Mouse (Mus musculus): ENCODE data around the gene Ccl6. TPM values are rescaled to one million over a fixed set of nuclear protein-coding genes. Genes with fewer than 3 reads are reported as not detected.
"Not testable (repeated sequence)": the region's sequence is repeated elsewhere in the genome, so short reads cannot be mapped to it uniquely, and the experiment has no call there.

Gene Ccl6
- polyA plus RNA-seq, 1 experiment, result 0.14 TPM

GRCm38 (mm10) chr11:83562311-83562887, 30.5 kb downstream of the Ccl6 start:
- Histone ChIP-seq H3K4me3 (ENCODE audit: control insufficient read depth, low read depth, low read length) (no peak overlapping the region), H3K36me3 (ENCODE audit: control insufficient read depth, insufficient read depth, low read length) (no peaks in the 10 kb centered on the region), H3K27me3 (ENCODE audit: control insufficient read depth, insufficient read depth, low read length) (no peaks in the 10 kb centered on the region), H3K4me1 (ENCODE audit: control insufficient read depth, insufficient read depth, low read length) (peaks cover 2% of the 10 kb centered on the region; the same call in 1 of the 2 replicates), H3K27ac (ENCODE audit: control insufficient read depth, insufficient read depth, low read depth, low read length) (no peak overlapping the region)
- TF ChIP-seq CTCF (IDR thresholded peaks at IDR 0.05; ENCODE audit: control insufficient read depth, insufficient read depth, insufficient replicate concordance, low read depth, low read length), result no peak
- TF ChIP-seq POLR2A (IDR thresholded peaks at IDR 0.05; ENCODE audit: control insufficient read depth, low read depth, low read length), result no peak

- no peak overlapping the region for H3K4me3 ChIP-seq (ENCODE audit: control insufficient read depth, low read depth, low read length)
- no peaks in the 10 kb centered on the region; the same call in 1 of the 2 replicates for H3K4me1 ChIP-seq (ENCODE audit: control insufficient read depth, insufficient read depth, low read length)
- no peaks in the 10 kb centered on the region for H3K36me3 ChIP-seq (ENCODE audit: control insufficient read depth, insufficient read depth, low read length)
- H3K27ac ChIP-seq (ENCODE audit: control insufficient read depth, insufficient read depth, low read depth, low read length), result no peak overlapping the region
- TF ChIP-seq CTCF (IDR thresholded peaks at IDR 0.05; ENCODE audit: control insufficient read depth, insufficient read depth, insufficient replicate concordance, low read depth, low read length) (no peak), POLR2A (IDR thresholded peaks at IDR 0.05; ENCODE audit: control insufficient read depth, low read depth, low read length) (no peak)
- no peaks in the 10 kb centered on the region for H3K27me3 ChIP-seq (ENCODE audit: control insufficient read depth, insufficient read depth, low read length)
Measured at GRCm38 (mm10) chr11:83560405-83560804, 32.5 kb downstream of the Ccl6 start.

- no peaks in the 10 kb centered on the region for H3K27me3 ChIP-seq (ENCODE audit: control insufficient read depth, insufficient read depth, low read length)
- no peak overlapping the region for H3K27ac ChIP-seq (ENCODE audit: control insufficient read depth, insufficient read depth, low read depth, low read length)
- TF ChIP-seq POLR2A (IDR thresholded peaks at IDR 0.05; ENCODE audit: control insufficient read depth, low read depth, low read length) (no peak), CTCF (IDR thresholded peaks at IDR 0.05; ENCODE audit: control insufficient read depth, insufficient read depth, insufficient replicate concordance, low read depth, low read length) (no peak)
- no peaks in the 10 kb centered on the region for H3K4me1 ChIP-seq (ENCODE audit: control insufficient read depth, insufficient read depth, low read length)
- no peaks in the 10 kb centered on the region for H3K36me3 ChIP-seq (ENCODE audit: control insufficient read depth, insufficient read depth, low read length)
- H3K4me3 ChIP-seq (ENCODE audit: control insufficient read depth, low read depth, low read length), result no peak overlapping the region
Measured at GRCm38 (mm10) chr11:83557074-83557473, 35.8 kb downstream of the Ccl6 start.

- no peaks in the 10 kb centered on the region for H3K27me3 ChIP-seq (ENCODE audit: control insufficient read depth, insufficient read depth, low read length)
- TF ChIP-seq CTCF (IDR thresholded peaks at IDR 0.05; ENCODE audit: control insufficient read depth, insufficient read depth, insufficient replicate concordance, low read depth, low read length) (0 out of 2 replicates have a peak, but pooled peaks have one; percentile 5), POLR2A (IDR thresholded peaks at IDR 0.05; ENCODE audit: control insufficient read depth, low read depth, low read length) (no peak)
- H3K36me3 ChIP-seq (ENCODE audit: control insufficient read depth, insufficient read depth, low read length), result no peaks in the 10 kb centered on the region
- no peak overlapping the region for H3K27ac ChIP-seq (ENCODE audit: control insufficient read depth, insufficient read depth, low read depth, low read length)
- no peaks in the 10 kb centered on the region for H3K4me1 ChIP-seq (ENCODE audit: control insufficient read depth, insufficient read depth, low read length)
- no peak overlapping the region for H3K4me3 ChIP-seq (ENCODE audit: control insufficient read depth, low read depth, low read length)
Measured at GRCm38 (mm10) chr11:83556085-83556781, 36.7 kb downstream of the Ccl6 start.

- Histone ChIP-seq H3K4me3 (ENCODE audit: control insufficient read depth, low read depth, low read length) (no peak overlapping the region), H3K27ac (ENCODE audit: control insufficient read depth, insufficient read depth, low read depth, low read length) (peak overlapping the region; percentile 97), H3K27me3 (ENCODE audit: control insufficient read depth, insufficient read depth, low read length) (no peaks in the 10 kb centered on the region), H3K36me3 (ENCODE audit: control insufficient read depth, insufficient read depth, low read length) (no peaks in the 10 kb centered on the region), H3K4me1 (ENCODE audit: control insufficient read depth, insufficient read depth, low read length) (no peaks in the 10 kb centered on the region)
- TF ChIP-seq CTCF (IDR thresholded peaks at IDR 0.05; ENCODE audit: control insufficient read depth, insufficient read depth, insufficient replicate concordance, low read depth, low read length) (no peak), POLR2A (IDR thresholded peaks at IDR 0.05; ENCODE audit: control insufficient read depth, low read depth, low read length) (no peak)
Measured at GRCm38 (mm10) chr11:83551668-83552067, 41.2 kb downstream of the Ccl6 start.

- not testable (repeated sequence) for H3K27me3 ChIP-seq (ENCODE audit: control insufficient read depth, insufficient read depth, low read length); H3K4me3 ChIP-seq (ENCODE audit: control insufficient read depth, low read depth, low read length); H3K36me3 ChIP-seq (ENCODE audit: control insufficient read depth, insufficient read depth, low read length); H3K4me1 ChIP-seq (ENCODE audit: control insufficient read depth, insufficient read depth, low read length); H3K27ac ChIP-seq (ENCODE audit: control insufficient read depth, insufficient read depth, low read depth, low read length)
Measured at GRCm38 (mm10) chr11:83551037-83551436, 41.9 kb downstream of the Ccl6 start.

GRCm38 (mm10) chr11:83550186-83550632, 42.7 kb downstream of the Ccl6 start:
- H3K4me3 ChIP-seq (ENCODE audit: control insufficient read depth, low read depth, low read length), result no peak overlapping the region
- H3K4me1 ChIP-seq (ENCODE audit: control insufficient read depth, insufficient read depth, low read length), result no peaks in the 10 kb centered on the region
- H3K27me3 ChIP-seq (ENCODE audit: control insufficient read depth, insufficient read depth, low read length), result no peaks in the 10 kb centered on the region
- TF ChIP-seq POLR2A (IDR thresholded peaks at IDR 0.05; ENCODE audit: control insufficient read depth, low read depth, low read length) (no peak), CTCF (IDR thresholded peaks at IDR 0.05; ENCODE audit: control insufficient read depth, insufficient read depth, insufficient replicate concordance, low read depth, low read length) (no peak)
- peak overlapping the region; percentile 21; the same call in 1 of the 2 replicates for H3K27ac ChIP-seq (ENCODE audit: control insufficient read depth, insufficient read depth, low read depth, low read length)
- no peaks in the 10 kb centered on the region for H3K36me3 ChIP-seq (ENCODE audit: control insufficient read depth, insufficient read depth, low read length)

All from testis, adult 2 months (tissue).